Mouse (Mus musculus) liver, embryonic 12.5 days (tissue): ENCODE results near the gene Caln1. TPM values are rescaled to one million over a fixed set of nuclear protein-coding genes. Genes with fewer than 3 reads are reported as not detected.
A peak's percentile ranks its signal among the peaks of the same experiment; 100 is the strongest.

Source experiments
- ATAC-seq: fragments of 200-750 bp; cut with Nextera tagmentation; 2 replicates; pipeline ENCODE4 v1.8.0; 2017; ENCODE audit warnings: moderate number of reproducible peaks, mild to moderate bottlenecking, moderate library complexity
- H3K27ac ChIP-seq: fragments of 300-500 bp; sonication (generic); 2 replicates; pipeline ENCODE4 v1.5.1; 2016; ENCODE audit warnings: mild to moderate bottlenecking
- H3K27me3 ChIP-seq: fragments of 300-500 bp; sonication (generic); replicated peaks from 2 replicates; pipeline ENCODE4 v1.6.1; 2016; ENCODE audit warnings: mild to moderate bottlenecking, moderate library complexity
- H3K36me3 ChIP-seq: fragments of 300-500 bp; sonication (generic); 2 replicates; pipeline ENCODE4 v1.6.1; 2016; ENCODE audit warnings: mild to moderate bottlenecking, moderate library complexity
- H3K4me1 ChIP-seq: fragments of 300-500 bp; sonication (generic); 2 replicates; pipeline ENCODE4 v1.6.1; 2016
- H3K4me2 ChIP-seq: fragments of 300-500 bp; sonication (generic); 2 replicates; pipeline ENCODE4 v1.6.1; 2016; ENCODE audit warnings: mild to moderate bottlenecking, moderate library complexity
- H3K4me3 ChIP-seq: fragments of 300-500 bp; sonication (generic); 2 replicates; pipeline ENCODE4 v1.5.1; 2016; ENCODE audit warnings: mild to moderate bottlenecking, moderate library complexity
- H3K9ac ChIP-seq: fragments of 300-500 bp; sonication (generic); 2 replicates; pipeline ENCODE4 v1.6.1; 2016; ENCODE audit warnings: mild to moderate bottlenecking, moderate library complexity
- H3K9me3 ChIP-seq: fragments of 300-500 bp; sonication (generic); replicated peaks from 2 replicates; pipeline ENCODE4 v1.6.1; 2016; ENCODE audit warnings: mild to moderate bottlenecking, moderate library complexity
- WGBS: fragments of 180-500 bp; shearing (Covaris S2); methylation state at CpG from one replicate; pipeline ENCODE4 v1.1.7; 2016; ENCODE audit not compliant: insufficient replicate concordance; 5-methylcytosine and 5-hydroxymethylcytosine counted together
- polyA plus RNA-seq: library from polyadenylated mRNA; unstranded; fragments of >200 nt; fragmentation: Nextera tagmentation; extraction: Ambion mirVana; gene quantifications from 2 replicates; pipeline ENCODE4 v1.2.1, GENCODE M21; 2016

Caln1 gene
- polyA plus RNA-seq, result 0.10 TPM in 1 of 2 replicates, not detected in the other

DNA sequence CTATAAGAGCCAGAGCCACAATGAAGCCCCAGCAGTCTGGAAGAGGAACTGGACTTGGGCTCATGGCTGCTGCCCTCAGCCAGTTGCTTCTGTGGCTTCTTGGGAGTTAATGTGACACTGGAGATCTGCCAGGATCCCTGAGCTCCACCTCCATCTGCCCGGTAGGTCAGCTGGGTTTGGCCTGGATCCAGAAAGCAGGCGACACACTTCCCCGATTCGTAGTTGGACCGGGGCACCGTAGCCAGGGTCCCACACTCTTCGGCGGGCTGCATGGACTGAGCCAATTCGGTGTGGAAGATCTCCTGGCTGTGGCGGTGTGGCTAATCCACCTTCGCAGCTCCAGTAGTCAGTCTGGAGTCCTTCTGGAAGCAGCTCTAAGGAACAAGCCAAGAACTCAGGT is at the start of gene Caln1:
Gene Caln1, plus strand, starts transcription at position 219 of the 400 bp plus-strand sequence.
- Histone ChIP-seq H3K27me3 (no peaks in the 10 kb centered on the region), H3K4me3 (no peak within 1 kb of the TSS), H3K36me3 (no peaks in the 10 kb centered on the region), H3K4me1 (no peaks in the 10 kb centered on the region), H3K9ac (no peak within 1 kb of the TSS), H3K9me3 (0 out of 2 replicates have a peak, but pooled peaks cover 14% of the 10 kb centered on the region), H3K27ac (no peak within 1 kb of the TSS), H3K4me2 (no peak within 1 kb of the TSS)
- WGBS, result 77% methylated on average over 11 of the region's 11 CpGs
- no peak for ATAC-seq

DNA sequence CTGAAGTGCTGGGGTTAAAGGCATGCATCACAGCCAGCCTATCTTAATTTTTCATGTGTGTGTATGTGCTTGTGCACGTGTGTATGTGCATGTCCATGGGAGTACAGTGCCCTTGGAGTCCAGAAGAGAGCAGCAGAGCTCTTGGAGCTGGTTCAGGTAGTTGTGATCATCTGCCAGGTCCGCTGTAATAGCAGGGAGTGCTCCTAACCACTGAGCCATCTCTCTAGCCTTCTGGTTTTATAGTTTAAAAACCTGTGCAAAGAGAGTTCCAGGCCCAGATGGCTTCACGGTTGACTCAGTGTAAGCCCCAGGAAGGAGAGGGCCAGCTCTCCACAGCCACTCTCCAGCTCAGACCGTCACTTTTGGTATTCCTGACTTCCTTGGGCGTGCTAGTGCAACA is 49.5 kb upstream of the Caln1 start:
- Histone ChIP-seq H3K36me3 (peaks cover 50% of the 10 kb centered on the region), H3K4me1 (no peaks in the 10 kb centered on the region), H3K27ac (no peak overlapping the region), H3K9ac (no peak overlapping the region), H3K9me3 (0 out of 2 replicates have a peak, but pooled peaks cover 5% of the 10 kb centered on the region), H3K4me3 (no peak overlapping the region), H3K27me3 (no peaks in the 10 kb centered on the region), H3K4me2 (no peak overlapping the region)
- WGBS, result 80% methylated on average over 5 of the region's 5 CpGs
- ATAC-seq, result no peak

DNA sequence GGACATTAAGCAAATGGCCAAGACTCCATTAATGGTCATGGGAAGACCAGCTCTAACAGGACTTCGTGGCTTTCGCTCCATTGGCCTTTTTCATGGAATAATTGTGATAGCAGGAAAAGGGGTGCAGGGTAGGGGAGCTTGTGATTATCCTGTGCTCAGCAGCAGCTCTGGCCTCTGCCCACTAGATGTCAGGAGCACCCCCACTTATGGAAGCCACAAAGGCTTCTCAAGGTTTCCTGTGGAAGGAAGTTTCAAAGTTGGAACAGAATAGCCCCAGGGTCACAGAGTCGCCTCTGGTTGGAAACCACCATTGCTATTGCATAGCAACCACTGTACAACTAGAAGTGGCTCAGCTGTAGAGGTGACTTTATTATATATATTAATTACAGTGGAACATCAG is 48.8 kb upstream of the Caln1 start:
- Histone ChIP-seq H3K4me1 (no peaks in the 10 kb centered on the region), H3K27me3 (no peaks in the 10 kb centered on the region), H3K9ac (no peak overlapping the region), H3K4me3 (no peak overlapping the region), H3K36me3 (peaks cover 51% of the 10 kb centered on the region), H3K27ac (no peak overlapping the region), H3K4me2 (no peak overlapping the region), H3K9me3 (0 out of 2 replicates have a peak, but pooled peaks cover 5% of the 10 kb centered on the region)
- 67% methylated on average over 3 of the region's 3 CpGs for WGBS
- ATAC-seq, result 0 out of 2 replicates have a peak, but pooled peaks have one; percentile 47

GRCm38 (mm10) chr5:130325486-130325885 is 43.8 kb upstream of the Caln1 start:
- no peak overlapping the region for H3K4me2 ChIP-seq
- 85% methylated on average over 8 of the region's 8 CpGs for WGBS
- ATAC-seq, result no peak

GRCm38 (mm10) chr5:130327615-130328263 is 41.5 kb upstream of the Caln1 start:
- H3K9ac ChIP-seq, result no peak overlapping the region
- no peak overlapping the region for H3K27ac ChIP-seq
- no peak for ATAC-seq
- no peak overlapping the region for H3K4me3 ChIP-seq
- H3K27me3 ChIP-seq, result no peaks in the 10 kb centered on the region
- H3K4me1 ChIP-seq, result no peaks in the 10 kb centered on the region
- H3K4me2 ChIP-seq, result no peak overlapping the region
- WGBS, result 75% methylated on average over 6 of the region's 6 CpGs
- H3K36me3 ChIP-seq, result peaks cover 62% of the 10 kb centered on the region
- H3K9me3 ChIP-seq, result 0 out of 2 replicates have a peak, but pooled peaks cover 5% of the 10 kb centered on the region

More at GRCm38 (mm10) chr5:130325486-130325885, 43.8 kb upstream of the Caln1 start:
- H3K9ac ChIP-seq, result no peak overlapping the region
- H3K27me3 ChIP-seq, result no peaks in the 10 kb centered on the region
- H3K27ac ChIP-seq, result no peak overlapping the region
- H3K4me3 ChIP-seq, result no peak overlapping the region
- H3K36me3 ChIP-seq, result peaks cover 62% of the 10 kb centered on the region
- no peaks in the 10 kb centered on the region for H3K4me1 ChIP-seq
- 0 out of 2 replicates have a peak, but pooled peaks cover 5% of the 10 kb centered on the region for H3K9me3 ChIP-seq

- Histone ChIP-seq H3K4me3 (no peak overlapping the region), H3K9ac (no peak overlapping the region), H3K9me3 (0 out of 2 replicates have a peak, but pooled peaks cover 5% of the 10 kb centered on the region), H3K27ac (no peak overlapping the region), H3K27me3 (no peaks in the 10 kb centered on the region), H3K36me3 (peaks cover 56% of the 10 kb centered on the region), H3K4me2 (no peak overlapping the region), H3K4me1 (no peaks in the 10 kb centered on the region)
- ATAC-seq, result no peak
- WGBS, result 90% methylated on average over 9 of the region's 9 CpGs
Measured at GRCm38 (mm10) chr5:130328366-130328765, 40.9 kb upstream of the Caln1 start.

DNA sequence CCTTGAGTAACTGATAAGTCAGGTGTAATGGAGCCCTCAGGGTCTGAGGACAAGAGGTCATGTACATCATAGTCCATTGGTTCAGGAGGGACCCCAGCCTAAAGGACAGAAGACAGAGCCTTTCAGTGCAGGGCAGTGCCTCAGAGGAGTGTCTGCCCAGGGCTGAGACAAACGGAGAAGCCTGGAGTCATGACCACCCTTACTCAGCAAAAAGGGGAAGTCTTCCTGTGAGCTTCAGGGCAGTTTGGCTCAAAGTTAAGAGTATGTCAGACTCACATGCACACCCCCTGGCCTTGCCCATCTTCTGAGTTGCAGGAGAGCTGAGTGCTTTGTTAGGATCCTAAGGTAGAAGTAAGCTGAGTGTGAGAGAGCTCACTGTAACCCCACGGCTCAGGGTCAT is 39.4 kb upstream of the Caln1 start:
- Histone ChIP-seq H3K27me3 (no peaks in the 10 kb centered on the region), H3K9ac (no peak overlapping the region), H3K4me1 (no peaks in the 10 kb centered on the region), H3K4me3 (no peak overlapping the region), H3K9me3 (no peaks in the 10 kb centered on the region), H3K27ac (no peak overlapping the region), H3K4me2 (no peak overlapping the region), H3K36me3 (peaks cover 54% of the 10 kb centered on the region)
- WGBS, result 48% methylated on average over 2 of the region's 2 CpGs
- 0 out of 2 replicates have a peak, but pooled peaks have one; percentile 15 for ATAC-seq

DNA sequence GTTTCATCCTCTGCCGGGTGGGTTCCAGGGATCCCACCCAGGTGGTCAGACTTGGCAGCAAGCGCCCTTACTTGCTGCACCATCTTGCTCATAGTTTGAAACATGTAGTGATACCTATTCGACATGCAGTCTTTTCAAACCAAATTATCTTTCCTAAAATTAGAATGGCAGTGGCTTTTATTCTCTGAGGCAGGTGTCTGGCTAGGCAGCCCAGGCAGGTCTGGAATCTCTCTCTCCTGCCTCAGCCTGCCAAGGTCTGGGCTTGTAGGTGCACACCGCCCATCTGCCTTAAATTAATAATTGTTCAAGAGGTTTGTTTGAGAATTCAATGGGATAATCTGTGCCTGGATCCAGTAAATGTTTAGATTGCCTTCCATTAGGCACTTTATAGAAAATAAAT is 38.5 kb upstream of the Caln1 start:
- Histone ChIP-seq H3K36me3 (peaks cover 54% of the 10 kb centered on the region), H3K9ac (no peak overlapping the region), H3K9me3 (no peaks in the 10 kb centered on the region), H3K4me2 (no peak overlapping the region), H3K4me1 (no peaks in the 10 kb centered on the region), H3K27me3 (no peaks in the 10 kb centered on the region), H3K27ac (no peak overlapping the region), H3K4me3 (no peak overlapping the region)
- 86% methylated on average over 4 of the region's 4 CpGs for WGBS
- ATAC-seq, result no peak

GRCm38 (mm10) chr5:130331206-130331605 is 38.0 kb upstream of the Caln1 start:
- WGBS, result 83% methylated on average over 4 of the region's 4 CpGs
- Histone ChIP-seq H3K27ac (no peak overlapping the region), H3K4me2 (no peak overlapping the region), H3K36me3 (peaks cover 55% of the 10 kb centered on the region), H3K9ac (no peak overlapping the region), H3K27me3 (no peaks in the 10 kb centered on the region), H3K9me3 (no peaks in the 10 kb centered on the region), H3K4me3 (no peak overlapping the region), H3K4me1 (no peaks in the 10 kb centered on the region)
- ATAC-seq, result no peak

DNA sequence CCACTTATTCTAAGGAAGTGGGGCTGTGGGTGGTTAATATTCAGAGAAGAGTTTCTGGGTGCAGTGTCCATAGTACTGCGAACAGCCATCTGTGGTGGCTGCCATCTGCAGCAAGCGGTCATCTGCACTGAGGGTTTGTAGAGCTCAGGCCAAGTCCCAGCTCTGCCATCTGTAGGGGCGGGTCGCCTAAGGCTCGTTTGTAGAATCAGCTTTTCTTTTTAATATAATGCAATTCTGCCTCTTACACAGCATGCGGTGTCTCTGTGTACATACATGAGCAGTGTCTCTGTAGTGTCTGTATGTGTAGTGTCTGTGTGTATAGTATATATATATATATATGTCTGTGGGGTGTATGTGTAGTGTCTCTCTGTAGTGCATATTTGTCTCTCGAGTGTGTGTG is 35.7 kb upstream of the Caln1 start:
- peaks cover 58% of the 10 kb centered on the region for H3K36me3 ChIP-seq
- no peak for ATAC-seq
- H3K9ac ChIP-seq, result no peak overlapping the region
- no peak overlapping the region for H3K4me2 ChIP-seq
- 84% methylated on average over 7 of the region's 7 CpGs for WGBS
- H3K27ac ChIP-seq, result no peak overlapping the region
- no peaks in the 10 kb centered on the region for H3K27me3 ChIP-seq
- no peaks in the 10 kb centered on the region for H3K9me3 ChIP-seq
- H3K4me3 ChIP-seq, result no peak overlapping the region
- no peaks in the 10 kb centered on the region for H3K4me1 ChIP-seq

DNA sequence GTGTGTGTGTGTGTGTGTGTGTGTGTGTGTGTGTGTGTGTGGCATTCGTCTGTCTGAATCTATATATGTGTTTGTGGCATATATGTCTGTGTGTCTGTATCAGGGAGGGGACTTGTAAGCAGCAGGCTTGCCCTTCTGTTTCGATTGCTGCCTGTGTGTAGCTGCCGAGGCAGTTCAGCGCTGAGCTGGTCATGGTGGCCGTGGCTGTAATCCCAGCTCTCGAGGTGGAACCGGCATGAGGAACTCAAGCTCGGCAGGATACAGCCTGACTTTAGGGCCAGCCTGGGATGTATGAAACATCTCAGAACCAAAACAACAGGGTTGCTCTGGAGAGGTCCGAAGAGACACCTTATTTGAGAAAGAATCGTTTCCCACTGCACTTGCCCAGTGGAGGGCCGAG is 35.3 kb upstream of the Caln1 start:
- Histone ChIP-seq H3K9me3 (no peaks in the 10 kb centered on the region), H3K27me3 (no peaks in the 10 kb centered on the region), H3K4me2 (no peak overlapping the region), H3K4me1 (no peaks in the 10 kb centered on the region), H3K4me3 (no peak overlapping the region), H3K9ac (no peak overlapping the region), H3K36me3 (peaks cover 54% of the 10 kb centered on the region), H3K27ac (no peak overlapping the region)
- no peak for ATAC-seq
- WGBS, result 86% methylated on average over 11 of the region's 11 CpGs

GRCm38 (mm10) chr5:130335462-130335861 is 33.8 kb upstream of the Caln1 start:
- no peak for ATAC-seq
- no peaks in the 10 kb centered on the region for H3K27me3 ChIP-seq
- WGBS, result 94% methylated on average over 4 of the region's 4 CpGs
- no peak overlapping the region for H3K9ac ChIP-seq
- no peak overlapping the region for H3K4me3 ChIP-seq
- H3K36me3 ChIP-seq, result peaks cover 53% of the 10 kb centered on the region
- H3K9me3 ChIP-seq, result no peaks in the 10 kb centered on the region
- H3K27ac ChIP-seq, result no peak overlapping the region
- H3K4me2 ChIP-seq, result no peak overlapping the region
- H3K4me1 ChIP-seq, result no peaks in the 10 kb centered on the region
